Mouse (Mus musculus) midbrain, embryonic 14.5 days (tissue): ENCODE data around the gene Rorc. TPM values are rescaled to one million over a fixed set of nuclear protein-coding genes. Genes with fewer than 3 reads are reported as not detected.

Experiments used
- polyA plus RNA-seq: library from polyadenylated mRNA; unstranded; fragments of >200 nt; fragmentation: Nextera tagmentation; extraction: Ambion mirVana; gene quantifications from 2 replicates; pipeline ENCODE4 v1.2.1, GENCODE M21; 2014

Rorc gene
- polyA plus RNA-seq, 1 experiment from 2014 or later: 0.43 TPM

Other genes starting within 250 kb of the Rorc start
- gene Gm10696, start 194.6 kb upstream of the Rorc start, polyA plus RNA-seq: not detected in 2 replicates
- gene Gm5286, start 176.1 kb upstream of the Rorc start, polyA plus RNA-seq: not detected in 2 replicates
- not detected in 2 replicates for gene Gm4778, start 108.8 kb upstream of the Rorc start, polyA plus RNA-seq
- gene Them4, start 62.7 kb upstream of the Rorc start, polyA plus RNA-seq: 57.5 and 59.7 TPM in 2 replicates
- 0.18 TPM in 1 of 2 replicates, not detected in the other for gene Them5, start 30.7 kb upstream of the Rorc start, polyA plus RNA-seq
- 2.6 and 3.1 TPM in 2 replicates for gene C2cd4d, start 10.4 kb upstream of the Rorc start, polyA plus RNA-seq
- gene Lingo4, start 25.7 kb downstream of the Rorc start, polyA plus RNA-seq: 0.67 and 1.1 TPM in 2 replicates
- gene Tdrkh, start 40.5 kb downstream of the Rorc start, polyA plus RNA-seq: 50.6 and 55.3 TPM in 2 replicates
- 52.6 and 54.1 TPM in 2 replicates for gene Mrpl9, start 70.5 kb downstream of the Rorc start, polyA plus RNA-seq
- gene Oaz3, start 71.1 kb downstream of the Rorc start, polyA plus RNA-seq: 0.36 and 1.2 TPM in 2 replicates
- gene Celf3, start 105.5 kb downstream of the Rorc start, polyA plus RNA-seq: 321 and 376 TPM in 2 replicates
- 23.8 and 30.8 TPM in 2 replicates for gene Riiad1, start 107.5 kb downstream of the Rorc start, polyA plus RNA-seq
- 66.8 and 71.0 TPM in 2 replicates for gene Snx27, start 209.9 kb downstream of the Rorc start, polyA plus RNA-seq